Mouse (Mus musculus): ENCODE data around the gene Wscd2.

Gene Wscd2

DNA sequence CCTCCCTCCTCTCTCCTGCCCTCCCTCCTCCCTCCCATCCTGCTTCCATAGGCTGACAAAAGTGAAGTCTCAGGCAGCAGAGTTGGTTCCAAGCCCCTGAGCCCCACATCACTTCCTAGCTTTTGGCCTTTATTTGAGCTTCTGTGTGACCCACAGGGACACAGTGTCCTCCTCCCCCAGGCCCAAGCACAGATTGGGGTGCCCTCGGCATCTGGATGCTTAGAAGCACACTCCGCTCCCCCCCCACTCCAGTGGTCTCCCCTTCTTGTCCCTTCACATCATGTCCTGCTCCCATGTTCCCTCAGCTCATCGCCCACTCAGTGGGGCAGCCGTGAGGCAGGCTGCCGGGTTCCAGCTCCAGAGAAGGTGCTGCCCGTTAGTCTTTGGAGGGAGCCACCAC is 121.0 kb downstream of the Wscd2 start:
- no peak for DNase-seq (ENCODE audit: low spot score)

- no peak for DNase-seq (ENCODE audit: low spot score)
These were observed 121.7 kb downstream of the Wscd2 start for GRCm38 (mm10) chr5:113611771-113612233.

GRCm38 (mm10) chr5:113618716-113619115 is 128.6 kb downstream of the Wscd2 start:
- DNase-seq (ENCODE audit: low spot score) = no peak

DNA sequence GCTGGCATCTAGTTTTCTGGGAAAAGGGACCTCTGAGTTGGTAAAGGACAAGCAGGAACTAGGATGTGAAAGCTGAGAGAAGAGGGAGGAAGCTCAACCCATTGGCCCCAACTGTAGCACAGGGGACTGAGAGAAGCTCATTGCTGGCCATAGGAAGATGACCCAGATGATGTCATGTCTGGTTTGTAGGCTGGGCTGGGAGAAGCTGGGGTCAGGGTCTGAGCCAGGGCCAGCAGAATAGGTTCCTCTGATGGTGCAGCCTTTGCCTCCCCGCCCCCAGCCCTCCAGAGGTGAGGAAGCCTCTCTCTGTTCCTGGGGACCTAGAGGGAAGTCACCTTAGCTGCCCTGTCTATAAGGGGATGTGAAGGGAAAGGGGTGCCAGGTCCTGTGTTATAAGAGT is 129.0 kb downstream of the Wscd2 start:
- no peak for DNase-seq (ENCODE audit: low spot score)

- DNase-seq (ENCODE audit: low spot score) = no peak
These were observed 130.1 kb downstream of the Wscd2 start for GRCm38 (mm10) chr5:113620130-113620716.

- DNase-seq (ENCODE audit: low spot score) = no peak
These were observed 130.9 kb downstream of the Wscd2 start for GRCm38 (mm10) chr5:113620999-113621398.

DNA sequence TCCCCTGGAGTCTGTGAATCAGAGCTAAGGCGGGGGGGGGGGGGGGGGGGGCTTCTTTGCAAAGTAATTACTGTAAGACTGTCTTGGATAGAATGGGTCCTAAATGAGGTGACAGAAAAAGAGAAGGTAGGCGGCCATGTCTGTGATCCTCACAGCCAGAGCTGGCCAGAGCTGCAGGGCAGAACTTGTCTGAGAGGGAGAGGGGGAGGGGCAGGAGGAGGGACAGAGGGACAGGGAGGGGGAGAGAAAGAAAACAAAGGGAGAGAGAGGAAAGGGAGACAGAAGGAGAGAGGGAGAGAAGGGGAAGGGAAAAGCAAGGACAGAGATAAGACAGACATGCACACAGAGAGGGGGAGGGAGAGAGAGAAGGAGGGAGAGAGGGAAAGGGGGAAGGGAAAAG is 132.9 kb downstream of the Wscd2 start:
- DNase-seq (ENCODE audit: low spot score) = no peak

DNA sequence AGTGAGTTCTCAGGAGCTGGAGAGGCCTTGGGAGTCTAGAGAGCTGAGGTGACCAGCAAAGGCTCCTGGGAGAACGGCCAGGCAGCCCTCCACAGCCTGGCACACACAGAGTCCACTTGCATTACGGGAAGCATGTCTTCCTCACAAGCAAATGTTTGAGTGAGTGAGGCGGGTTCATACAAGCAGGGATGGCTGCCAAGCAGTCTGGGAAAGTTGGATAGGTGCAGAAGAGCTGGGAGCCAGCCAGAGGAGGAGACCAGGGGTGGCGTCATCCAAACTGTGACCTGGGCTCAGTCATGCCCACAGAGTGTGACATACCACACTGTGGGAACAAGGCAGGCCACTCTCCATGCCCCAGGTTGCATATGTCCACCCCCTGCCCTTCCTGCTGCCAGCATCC is 134.9 kb downstream of the Wscd2 start:
- DNase-seq (ENCODE audit: low spot score) = no peak

DNA sequence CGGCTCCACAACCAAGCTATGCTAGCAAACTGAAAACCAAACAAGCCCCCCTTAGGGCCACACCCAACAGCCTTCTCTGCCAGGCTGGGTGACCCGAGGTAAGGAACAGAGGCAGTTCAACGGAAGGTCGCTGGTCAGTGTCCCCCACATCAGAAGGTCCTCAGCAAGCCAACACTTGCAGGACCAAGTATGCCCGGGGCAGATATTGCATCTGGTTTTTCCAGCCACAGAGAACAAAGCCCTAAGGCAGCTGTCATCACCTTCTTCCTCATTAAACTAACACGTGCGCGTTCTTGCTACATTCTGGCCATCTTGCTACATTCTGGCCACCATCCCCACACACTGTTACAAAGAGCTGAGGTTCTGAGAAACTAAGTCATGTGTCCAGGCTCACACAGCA is 136.2 kb downstream of the Wscd2 start:
- DNase-seq (ENCODE audit: low spot score) = no peak

DNA sequence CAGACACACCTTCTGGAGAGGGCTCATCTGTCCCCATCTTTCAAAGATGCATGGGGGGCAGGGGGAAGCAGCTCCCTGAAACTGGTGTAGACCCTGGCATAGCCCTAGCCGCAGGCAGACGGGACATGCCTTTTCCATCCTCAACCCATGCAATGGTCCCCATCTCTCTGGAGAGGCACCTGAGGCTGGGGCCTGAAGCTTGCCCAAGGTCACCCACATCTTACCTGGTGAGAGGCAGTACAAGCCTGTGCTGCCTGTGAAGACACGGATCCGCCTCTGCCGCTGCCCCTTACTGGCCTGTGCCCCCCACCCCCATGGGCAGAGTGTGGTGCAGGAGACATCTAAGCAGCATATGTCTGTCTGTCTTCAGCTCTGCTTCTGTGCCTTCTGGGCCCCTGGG is 136.9 kb downstream of the Wscd2 start:
- DNase-seq (ENCODE audit: low spot score) = no peak

- no peak for DNase-seq (ENCODE audit: low spot score)
These were observed 137.8 kb downstream of the Wscd2 start for GRCm38 (mm10) chr5:113627820-113628437.

DNA sequence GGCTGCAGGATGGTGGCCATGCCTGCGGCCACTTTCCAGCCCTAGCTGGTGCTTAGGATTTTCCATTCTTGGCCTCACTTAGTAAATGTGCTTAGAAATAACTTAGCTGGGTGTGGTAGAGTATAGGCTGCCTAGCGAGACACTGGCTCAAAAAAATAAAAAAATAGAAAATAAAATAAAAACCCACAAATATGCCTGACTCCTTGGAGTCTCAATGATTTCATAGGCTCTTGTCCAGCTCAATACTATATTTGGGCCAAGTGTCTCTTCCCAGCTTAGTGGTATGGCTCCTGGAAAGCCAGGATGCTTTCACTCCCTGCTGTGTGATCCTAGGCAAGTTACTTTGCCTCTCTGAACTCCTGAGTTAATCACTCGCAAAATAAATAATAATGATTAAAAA is 139.1 kb downstream of the Wscd2 start:
- DNase-seq (ENCODE audit: low spot score) = no peak

DNA sequence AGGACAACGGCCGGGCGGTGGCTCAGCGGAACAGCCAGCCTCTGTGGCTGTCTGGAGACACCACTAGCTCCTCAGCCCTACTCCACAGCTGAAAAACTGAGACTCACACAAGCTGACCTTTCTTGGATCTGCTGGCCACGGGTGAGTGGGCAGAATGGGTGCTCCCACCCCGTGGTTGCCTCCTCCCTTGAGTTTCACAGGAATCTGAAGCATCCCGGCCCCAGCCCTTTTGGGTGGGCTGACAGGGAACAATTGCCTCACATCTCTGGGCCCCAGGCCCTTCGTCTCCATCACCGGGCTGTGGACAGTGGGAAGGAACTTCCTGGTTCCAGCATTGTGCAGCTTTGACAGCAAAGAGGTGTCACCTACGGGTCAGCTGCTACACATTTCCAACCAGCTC is 140.0 kb downstream of the Wscd2 start:
- DNase-seq (ENCODE audit: low spot score) = no peak

- no peak for DNase-seq (ENCODE audit: low spot score)
These were observed 143.0 kb downstream of the Wscd2 start for GRCm38 (mm10) chr5:113633037-113633714.

DNA sequence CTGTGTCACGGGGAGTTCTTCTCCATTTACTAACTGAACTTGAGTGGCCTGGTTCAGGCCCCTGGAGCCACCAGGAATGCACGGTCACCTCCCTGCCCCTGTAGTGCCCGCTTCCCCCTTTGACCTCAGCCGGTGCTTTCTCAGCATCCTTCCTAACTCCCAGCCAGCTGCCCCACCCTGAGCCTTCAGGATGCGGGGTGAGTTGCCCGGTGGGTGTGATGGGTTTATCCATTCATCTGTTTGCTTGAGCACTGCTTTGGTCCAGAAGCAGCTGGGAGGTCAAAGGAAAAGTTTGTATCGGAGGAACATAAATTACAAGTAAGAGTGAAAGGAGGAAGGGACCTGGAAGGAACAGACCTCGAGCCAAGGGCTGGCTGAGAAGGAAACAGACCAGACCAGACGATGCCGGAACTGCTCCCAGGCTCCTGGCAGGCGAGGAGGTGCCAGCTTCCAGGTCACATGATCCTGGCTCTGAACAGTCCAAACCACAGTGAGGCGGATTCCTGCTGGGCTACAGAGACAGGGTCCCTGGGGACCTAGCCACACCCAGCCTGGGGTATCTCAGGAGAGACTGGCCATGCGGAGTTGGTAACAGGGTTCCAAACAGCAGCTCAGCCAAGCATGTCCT is 144.0 kb downstream of the Wscd2 start:
- DNase-seq (ENCODE audit: low spot score) = no peak

- DNase-seq (ENCODE audit: low spot score) = no peak
These were observed 144.9 kb downstream of the Wscd2 start for GRCm38 (mm10) chr5:113634887-113635610.

- DNase-seq (ENCODE audit: low spot score) = no peak
These were observed 145.9 kb downstream of the Wscd2 start for GRCm38 (mm10) chr5:113635861-113636565.

- DNase-seq (ENCODE audit: low spot score) = no peak
These were observed 147.5 kb downstream of the Wscd2 start for GRCm38 (mm10) chr5:113637631-113638030.

DNA sequence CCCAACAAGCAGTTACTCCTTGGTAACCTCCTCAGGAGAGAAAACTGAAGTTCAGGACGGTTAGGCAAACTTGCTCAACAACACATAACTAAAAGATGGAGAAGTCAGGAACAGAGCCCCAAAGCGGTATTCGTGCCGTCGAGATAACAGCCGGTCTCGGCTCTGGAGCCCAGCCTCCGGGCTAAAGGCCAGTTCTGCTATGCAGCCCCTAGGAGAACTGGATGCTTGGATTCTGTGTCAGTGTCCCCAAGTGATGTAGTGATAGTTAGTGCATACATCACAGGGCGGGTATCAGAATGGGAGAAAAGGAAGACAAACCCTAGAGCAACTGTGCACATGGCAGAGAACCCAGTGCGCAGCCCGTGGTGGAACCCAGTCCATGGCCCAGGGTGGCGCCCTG is 147.9 kb downstream of the Wscd2 start:
- DNase-seq (ENCODE audit: low spot score) = no peak

- no peak for DNase-seq (ENCODE audit: low spot score)
These were observed 149.0 kb downstream of the Wscd2 start for GRCm38 (mm10) chr5:113639126-113639525.
